Mouse (Mus musculus) embryonic stem cell, embryonic (primary cell): ENCODE measurements around the gene Cd101.

Experiments
- CTCF ChIA-PET, 4 experiments: fragments of 300-600 bp in 2 of 4; fragments of 350-600 bp in 2 of 4; sonication (Branson Sonifier 250); formaldehyde crosslinking; loops; one replicate each; lab custom pipeline; 2022; ENCODE audit warnings: inconsistent platforms in 2 of 4; lab: Charles Lee
- POLR2A ChIA-PET, 4 experiments: fragments of 300-600 bp in 2 of 4; fragments of 350-600 bp in 2 of 4; sonication (Branson Sonifier 250); formaldehyde crosslinking; loops; one replicate each; lab custom pipeline; 2022; ENCODE audit warnings: antibody characterized with exemption in 4 of 4, inconsistent platforms in 1 of 4; lab: Charles Lee

Cd101 gene

GRCm38 (mm10) chr3:100990231-100990630 lies 39.1 kb downstream of the Cd101 start:
- ChIA-PET POLR2A (interaction anchor here (0.6 to 1.8 kb wide), 8 partner anchors 9 to 489 kb away, joined by 3 to 7 read pairs (median 4); partner anchors contain the start of gene Ttf2 (in 1 of the 4)), CTCF (interaction anchor here in 2 of 4 experiments (0.6 to 1.6 kb wide), 3 partner anchors 9 to 314 kb away, joined by 3 to 7 read pairs (median 6); no protein-coding TSS in a partner anchor)

GRCm38 (mm10) chr3:100989417-100989816 lies 39.9 kb downstream of the Cd101 start:
- POLR2A ChIA-PET = interaction anchor here in 3 of 4 experiments (0.6 to 1.8 kb wide), 11 partner anchors 9 to 84 kb away, joined by 3 to 7 read pairs (median 4); partner anchors contain the start of genes Trim45 (in 1 of the 3) and Ttf2 (in 1 of the 3)
- CTCF ChIA-PET = interaction anchor here in 3 of 4 experiments (0.8 to 2.2 kb wide), 5 partner anchors 10 to 314 kb away, joined by 3 to 10 read pairs (median 4); no protein-coding TSS in a partner anchor

- ChIA-PET CTCF (interaction anchor here in 2 of 4 experiments (0.6 to 1.9 kb wide), 4 partner anchors 14 to 528 kb away, joined by 3 to 4 read pairs (median 3); no protein-coding TSS in a partner anchor), POLR2A (interaction anchor here in 2 of 4 experiments (0.8 to 1.2 kb wide), 2 partner anchors 26 to 316 kb away, joined by 3 to 4 read pairs; no protein-coding TSS in a partner anchor)
These were observed 50.1 kb downstream of the Cd101 start for GRCm38 (mm10) chr3:100979290-100979689.

GRCm38 (mm10) chr3:100973906-100974305 lies 55.5 kb downstream of the Cd101 start:
- POLR2A ChIA-PET = interaction anchor here in 3 of 4 experiments (0.6 to 2.0 kb wide), 3 partner anchors 9 to 321 kb away, joined by 3 to 7 read pairs (median 7); no protein-coding TSS in a partner anchor
- CTCF ChIA-PET = interaction anchor here (0.6 to 6.3 kb wide), 12 partner anchors 9 to 1405 kb away, joined by 3 to 53 read pairs (median 4); no protein-coding TSS in a partner anchor

GRCm38 (mm10) chr3:100969176-100969917 lies 60.0 kb downstream of the Cd101 start, which contains the start of gene Ttf2:
Gene Ttf2, minus strand, starts transcription at chr3:100969663.
- CTCF ChIA-PET = interaction anchor here (0.6 to 3.9 kb wide), 14 partner anchors 19 to 349 kb away, joined by 3 to 21 read pairs (median 4); no protein-coding TSS in a partner anchor
- POLR2A ChIA-PET = interaction anchor here in 3 of 4 experiments (0.6 to 2.0 kb wide), 37 partner anchors 9 to 635 kb away, joined by 3 to 19 read pairs (median 4); partner anchors contain the start of genes Atp1a1 (in 1 of the 3), Cd2 (in 1 of the 3) and Trim45 (in 1 of the 3)

- ChIA-PET CTCF (interaction anchor here in 3 of 4 experiments (0.6 to 2.5 kb wide), 12 partner anchors 8 to 331 kb away, joined by 3 to 11 read pairs (median 4); partner anchors contain the start of gene Trim45 (in 1 of the 3)), POLR2A (interaction anchor here in 3 of 4 experiments (0.5 to 2.3 kb wide), 6 partner anchors 8 to 349 kb away, joined by 3 to 8 read pairs (median 3); no protein-coding TSS in a partner anchor)
These were observed 65.4 kb downstream of the Cd101 start for GRCm38 (mm10) chr3:100963849-100964542.

GRCm38 (mm10) chr3:100961501-100961900 lies 67.9 kb downstream of the Cd101 start:
- POLR2A ChIA-PET = interaction anchor here in 2 of 4 experiments (0.5 to 2.0 kb wide), 3 partner anchors 8 to 109 kb away, joined by 3 to 6 read pairs (median 4); partner anchors contain the start of gene Ttf2 (in 1 of the 2)
- CTCF ChIA-PET = interaction anchor here in 1 of 4 experiments (1.4 to 1.6 kb wide), 2 partner anchors 29 to 37 kb away, joined by 3 to 4 read pairs; no protein-coding TSS in a partner anchor

- CTCF ChIA-PET = interaction anchor here in 1 of 4 experiments (1.4 to 1.6 kb wide), 2 partner anchors 29 to 38 kb away, joined by 3 to 4 read pairs; no protein-coding TSS in a partner anchor
- POLR2A ChIA-PET = interaction anchor here in 2 of 4 experiments (0.5 to 2.0 kb wide), 2 partner anchors 8 to 110 kb away, joined by 4 to 6 read pairs; partner anchors contain the start of gene Ttf2 (in 1 of the 2)
These were observed 68.3 kb downstream of the Cd101 start for GRCm38 (mm10) chr3:100961007-100961406.

GRCm38 (mm10) chr3:100954616-100955015 lies 74.7 kb downstream of the Cd101 start:
- CTCF ChIA-PET = interaction anchor here in 2 of 4 experiments (0.7 to 0.9 kb wide), 4 partner anchors 18 to 418 kb away, joined by 3 to 4 read pairs (median 3); no protein-coding TSS in a partner anchor
- POLR2A ChIA-PET = interaction anchor here in 3 of 4 experiments (0.6 to 0.9 kb wide), 3 partner anchors 15 to 346 kb away, joined by 3 read pairs; partner anchors contain the start of gene Ttf2 (in 1 of the 3)

GRCm38 (mm10) chr3:100951531-100951930 lies 77.8 kb downstream of the Cd101 start:
- POLR2A ChIA-PET = interaction anchor here in 2 of 4 experiments (1.0 to 1.6 kb wide), 2 partner anchors 19 to 330 kb away, joined by 3 to 6 read pairs; no protein-coding TSS in a partner anchor
- CTCF ChIA-PET = interaction anchor here in 1 of 4 experiments (1.2 kb wide), 1 partner anchor 20 kb away, joined by 4 read pairs; no protein-coding TSS in a partner anchor

- ChIA-PET CTCF (interaction anchor here in 2 of 4 experiments (1.0 to 1.1 kb wide), 2 partner anchors 15 to 30 kb away, joined by 3 to 4 read pairs; no protein-coding TSS in a partner anchor), POLR2A (interaction anchor here in 3 of 4 experiments (0.6 to 1.5 kb wide), 9 partner anchors 11 to 61 kb away, joined by 3 to 5 read pairs (median 3); partner anchors contain the start of genes Trim45 (in 1 of the 3) and Ttf2 (in 1 of the 3))
These were observed 82.1 kb downstream of the Cd101 start for GRCm38 (mm10) chr3:100947286-100947685.
